Mouse (Mus musculus) frontal cortex, adult (tissue): ENCODE data around the gene Spaca4.

ENCODE experiments used
- ATAC-seq: cut with Nextera tagmentation; 2 replicates; pipeline ENCODE4 v1.9.2; 2017; ENCODE audit warnings: mild to moderate bottlenecking, moderate library complexity, mixed read lengths; ENCODE audit not compliant: low TSS enrichment

Gene Spaca4

DNA sequence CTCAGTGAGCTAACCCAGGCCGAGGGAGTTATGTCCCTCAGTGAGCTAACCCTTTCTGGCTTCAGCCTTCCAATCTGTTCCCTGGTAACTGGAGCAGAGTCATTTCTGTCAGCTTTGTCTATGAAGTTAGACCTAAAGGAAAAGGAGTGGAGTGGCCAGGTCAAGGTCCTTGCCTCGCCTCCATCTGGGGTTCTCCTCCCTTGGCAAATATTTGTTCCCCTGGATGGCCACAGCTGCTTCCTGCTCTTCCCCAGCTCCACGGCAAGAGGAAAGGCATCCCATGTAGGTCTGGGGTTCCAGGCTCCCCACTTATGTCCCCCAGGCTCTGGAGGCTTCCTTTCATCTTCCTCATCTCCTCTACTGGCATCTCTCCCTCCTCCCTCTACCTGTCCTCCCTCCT, 2.0 kb upstream of the Spaca4 start:
- ATAC-seq: no peak

DNA sequence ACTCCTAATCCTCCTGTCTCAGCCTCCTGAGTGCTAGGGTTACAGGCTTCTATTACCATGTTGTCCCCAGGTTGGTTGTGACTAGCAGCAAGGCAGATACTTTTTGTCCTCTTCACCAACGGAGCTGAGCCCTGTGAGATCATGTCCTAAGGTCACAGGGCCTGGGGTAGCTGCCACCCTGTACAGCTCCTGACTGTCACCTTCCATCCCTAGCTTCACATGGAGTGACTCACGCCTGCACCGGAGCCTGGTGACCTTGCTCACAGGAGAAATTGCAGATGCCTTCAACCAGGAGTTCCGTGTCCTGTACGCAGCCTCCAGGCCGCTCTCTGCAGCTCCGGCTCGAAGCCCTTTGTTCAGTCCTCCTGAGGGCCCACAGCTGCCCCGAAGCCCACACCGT, 806 bp upstream of the Spaca4 start:
- no peak for ATAC-seq

DNA sequence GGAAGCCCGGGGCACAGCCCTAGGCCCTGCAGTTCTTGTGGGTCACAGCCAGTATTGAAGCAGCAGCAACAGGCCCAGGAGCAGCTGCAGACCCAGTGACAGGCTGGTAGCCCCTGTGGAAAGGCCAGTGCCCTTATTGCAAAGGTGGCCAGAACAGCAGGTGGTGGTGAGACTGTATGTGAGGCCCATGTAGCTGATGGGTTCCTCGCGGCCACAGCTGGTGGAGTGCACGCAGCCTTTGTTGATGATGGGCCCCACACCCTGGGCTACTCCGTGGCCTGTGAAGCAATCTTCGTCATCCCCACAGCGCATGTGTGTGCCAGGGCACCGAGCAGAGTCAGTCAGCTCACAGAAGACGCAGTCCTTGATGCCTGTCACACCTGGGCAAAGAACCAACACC, 462 bp downstream of the Spaca4 start:
- ATAC-seq: no peak

DNA sequence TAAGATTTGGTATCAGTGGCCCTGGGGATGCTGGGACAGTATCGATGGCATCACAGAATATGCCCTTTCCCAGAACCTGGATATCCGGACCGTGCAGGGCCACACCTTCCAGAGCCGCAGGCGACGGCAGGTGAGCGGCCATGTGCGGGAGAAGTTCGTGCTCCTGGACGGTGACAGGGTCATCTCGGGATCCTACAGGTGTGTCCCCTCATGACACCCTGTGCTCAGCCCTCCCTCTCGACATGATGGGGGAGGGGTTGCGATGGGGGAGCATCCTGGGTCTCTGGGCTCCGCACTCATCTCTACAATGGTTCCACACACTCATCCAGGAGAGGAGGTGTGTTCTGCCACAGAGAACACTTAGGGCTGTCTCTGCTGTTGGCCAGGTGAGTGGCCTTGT, 1.8 kb downstream of the Spaca4 start:
- ATAC-seq: no peak

DNA sequence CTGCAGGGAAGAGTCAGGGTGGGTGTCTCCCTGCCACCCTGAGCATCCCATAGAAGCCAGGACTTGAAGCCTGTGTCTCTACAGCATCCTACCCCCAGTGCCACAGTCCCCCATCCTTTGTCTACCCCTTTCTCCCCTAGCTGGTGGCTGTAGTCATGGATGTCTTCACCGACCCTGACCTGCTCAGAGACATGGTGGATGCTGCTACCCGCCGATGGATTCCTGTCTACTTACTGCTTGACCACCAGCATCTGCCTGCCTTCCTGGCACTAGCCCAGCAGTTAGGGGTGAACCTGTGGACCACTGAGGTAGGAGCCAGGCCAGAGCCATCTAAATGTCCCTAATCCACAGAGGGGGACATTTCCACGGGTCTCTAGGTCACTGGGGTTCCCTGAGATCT, 2.3 kb downstream of the Spaca4 start:
- ATAC-seq: no peak

DNA sequence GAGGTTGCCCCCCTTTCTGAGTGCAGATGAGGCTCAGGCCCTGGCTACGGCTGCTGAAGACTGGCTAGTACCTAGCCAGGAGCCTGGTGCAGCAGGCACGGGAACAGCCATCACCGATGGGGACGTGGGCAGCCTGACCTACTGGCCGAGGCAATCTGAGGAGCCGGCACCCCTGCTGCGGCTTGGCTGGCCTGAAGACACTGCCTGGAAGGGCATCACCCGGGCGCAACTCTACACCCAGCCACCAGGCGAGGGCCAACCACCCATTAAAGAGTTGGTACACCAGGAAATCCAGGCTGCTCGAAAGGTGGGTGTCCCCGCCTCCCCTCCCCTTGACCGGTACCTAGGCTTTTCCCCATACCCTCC, 3.3 kb downstream of the Spaca4 start:
- no peak for ATAC-seq

DNA sequence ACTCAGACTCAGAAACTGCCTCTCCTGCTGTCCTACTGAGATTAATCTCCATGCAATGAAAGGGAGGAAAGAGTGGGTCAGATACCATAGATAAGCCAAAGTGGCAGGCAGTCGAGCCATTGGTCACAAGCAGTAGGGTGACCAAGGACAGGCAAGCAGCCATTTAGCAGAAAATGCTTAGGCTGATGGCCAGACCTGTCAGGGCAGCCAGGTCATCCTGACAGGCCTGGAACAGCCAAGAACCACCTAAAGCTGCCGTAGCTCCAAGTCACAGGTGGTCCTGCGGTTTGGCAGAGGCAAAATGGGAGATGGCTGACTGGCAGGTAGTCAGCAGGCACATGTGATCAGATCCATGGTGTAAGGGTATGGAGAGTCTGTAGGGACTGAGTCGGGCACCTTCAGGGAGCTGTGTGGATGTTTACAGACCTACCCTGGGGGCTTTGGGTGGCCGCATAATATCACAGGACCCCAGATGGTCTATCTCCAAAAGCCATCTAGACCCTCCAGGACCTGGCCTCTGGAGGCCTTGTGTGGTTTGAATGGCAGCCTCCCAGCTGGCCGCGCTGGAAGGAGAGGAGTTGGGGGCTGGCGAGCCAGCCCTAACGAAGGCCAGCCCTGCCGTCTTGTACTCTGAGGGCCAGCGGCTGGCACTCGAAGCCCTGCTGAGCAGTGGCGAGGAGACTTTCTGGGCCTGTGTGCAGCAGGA, 3.8 kb downstream of the Spaca4 start:
- ATAC-seq: no peak

DNA sequence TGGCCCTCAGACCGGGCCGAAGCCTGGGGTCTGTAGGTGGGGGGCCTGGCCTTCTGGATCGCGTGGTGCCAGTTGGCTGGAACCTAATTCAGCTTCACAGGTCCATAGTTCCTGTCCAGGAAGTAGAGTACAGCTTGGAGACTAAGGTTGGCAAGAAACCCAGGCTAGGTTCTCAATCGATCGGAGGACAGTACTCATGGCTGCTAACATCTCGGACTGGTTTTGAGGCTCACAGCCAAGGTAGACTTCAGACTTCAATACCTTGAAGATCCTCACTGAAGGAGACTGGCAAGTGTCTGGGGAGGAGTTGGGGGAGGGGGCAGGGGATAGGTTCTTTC, 4.4 kb downstream of the Spaca4 start:
- no peak for ATAC-seq

DNA sequence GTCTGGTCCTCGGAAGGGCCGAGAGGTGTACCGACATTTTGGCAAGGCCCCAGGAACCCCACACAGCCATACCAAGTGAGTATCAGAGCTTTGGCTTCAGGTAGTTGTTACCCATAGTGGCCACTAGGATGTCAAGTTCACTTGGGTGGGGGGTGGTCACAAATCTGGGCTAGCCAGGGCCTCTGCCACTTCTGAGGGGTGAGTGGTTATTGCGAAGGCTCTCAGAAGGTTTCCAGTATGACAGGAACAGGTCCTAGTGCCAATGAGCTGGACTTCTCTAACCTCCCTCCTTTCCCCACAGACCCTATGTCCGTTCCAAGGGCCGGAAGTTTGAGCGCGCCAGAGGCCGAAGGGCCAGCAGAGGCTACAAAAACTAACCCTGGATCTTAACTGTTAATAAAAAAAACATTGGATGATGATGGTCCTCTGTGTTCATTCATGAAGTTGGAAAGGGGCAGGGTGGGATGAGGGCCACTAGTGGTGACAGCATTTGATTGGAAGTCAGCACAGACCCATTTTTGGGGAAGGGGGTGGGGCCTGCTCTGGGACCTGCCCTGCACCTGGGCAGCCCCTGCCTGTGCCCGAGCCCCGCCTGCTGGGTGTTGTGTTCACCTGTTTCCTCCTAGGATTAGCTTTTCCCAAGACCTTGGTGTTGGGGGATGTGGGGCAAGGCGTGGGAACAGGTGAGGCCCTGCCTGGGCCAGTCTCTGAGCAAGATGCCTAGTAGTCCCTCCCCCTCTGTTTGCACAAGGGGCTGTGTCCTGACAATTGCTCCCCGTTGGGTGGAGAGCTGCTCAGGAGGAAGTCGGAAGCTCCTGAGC, 5.0 kb downstream of the Spaca4 start, which contains the start of gene Fam83e:
Gene Fam83e, plus strand, starts transcription at position 800 of the 821 bp plus-strand sequence.
- ATAC-seq: no peak

DNA sequence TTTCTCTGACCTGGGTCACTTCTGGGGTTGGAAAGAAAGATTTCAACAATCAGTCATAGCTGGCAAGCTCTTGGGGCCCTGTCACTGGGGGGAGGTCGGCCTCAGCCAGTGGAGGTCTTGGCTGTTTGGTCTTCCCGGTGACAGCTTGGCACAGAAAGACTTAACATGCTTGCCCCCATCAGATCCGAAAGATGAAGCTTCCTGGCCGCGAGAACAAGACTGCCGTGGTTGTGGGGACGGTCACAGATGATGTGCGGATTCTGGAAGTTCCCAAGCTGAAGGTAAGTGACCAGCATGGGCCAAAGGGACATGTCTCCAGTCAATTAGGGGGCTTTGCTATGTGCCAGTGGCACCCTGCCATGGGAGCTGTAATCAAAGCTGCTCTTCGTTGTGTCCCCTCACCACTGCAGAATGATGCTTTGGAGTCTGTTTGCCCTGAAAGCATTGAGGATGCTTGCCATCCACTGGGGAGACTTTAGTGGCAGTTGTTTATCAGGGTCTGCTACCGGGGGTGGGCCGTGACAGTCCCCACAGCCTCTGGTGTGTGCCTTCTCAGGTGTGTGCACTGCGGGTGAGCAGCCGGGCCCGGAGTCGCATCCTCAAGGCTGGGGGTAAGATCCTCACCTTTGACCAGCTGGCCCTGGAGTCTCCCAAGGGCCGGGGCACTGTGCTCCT, 5.7 kb downstream of the Spaca4 start:
- ATAC-seq: no peak

DNA sequence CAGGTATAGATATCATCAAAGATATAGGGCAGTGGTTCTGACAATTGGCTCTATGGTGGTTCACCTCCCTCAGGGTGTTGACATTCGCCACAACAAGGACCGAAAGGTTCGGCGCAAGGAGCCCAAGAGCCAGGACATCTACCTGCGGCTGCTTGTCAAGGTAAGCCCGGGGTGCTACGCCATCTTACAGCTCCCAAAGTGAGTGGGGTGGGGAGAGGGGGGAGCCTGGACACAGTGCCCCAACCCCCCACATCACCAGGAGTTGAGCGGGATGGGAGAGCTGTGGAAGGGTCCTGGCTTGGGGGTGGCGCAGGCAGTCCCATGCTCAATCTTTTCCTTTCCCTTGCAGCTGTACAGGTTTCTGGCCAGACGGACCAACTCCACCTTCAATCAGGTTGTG, 6.4 kb downstream of the Spaca4 start:
- ATAC-seq: no peak

DNA sequence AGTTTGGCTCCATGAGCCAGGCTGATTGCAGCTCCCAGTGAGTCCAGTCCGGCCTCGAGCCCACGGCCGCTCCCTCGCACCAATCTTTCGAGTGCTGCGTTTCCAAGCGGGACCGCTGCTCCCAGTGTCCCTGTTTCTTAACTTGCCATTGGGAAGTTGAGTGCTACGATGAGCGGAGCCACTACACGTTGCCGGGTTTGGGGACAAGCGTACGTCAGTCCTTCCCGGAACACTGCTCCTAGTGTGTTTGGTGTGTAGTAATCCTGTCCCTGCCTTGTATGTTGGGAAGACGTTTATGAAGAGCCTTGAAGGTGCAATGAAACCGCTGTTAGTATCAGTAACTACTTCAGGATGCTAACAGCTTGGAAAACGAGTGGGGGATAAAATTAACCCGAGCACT, 7.3 kb downstream of the Spaca4 start:
- no peak for ATAC-seq

DNA sequence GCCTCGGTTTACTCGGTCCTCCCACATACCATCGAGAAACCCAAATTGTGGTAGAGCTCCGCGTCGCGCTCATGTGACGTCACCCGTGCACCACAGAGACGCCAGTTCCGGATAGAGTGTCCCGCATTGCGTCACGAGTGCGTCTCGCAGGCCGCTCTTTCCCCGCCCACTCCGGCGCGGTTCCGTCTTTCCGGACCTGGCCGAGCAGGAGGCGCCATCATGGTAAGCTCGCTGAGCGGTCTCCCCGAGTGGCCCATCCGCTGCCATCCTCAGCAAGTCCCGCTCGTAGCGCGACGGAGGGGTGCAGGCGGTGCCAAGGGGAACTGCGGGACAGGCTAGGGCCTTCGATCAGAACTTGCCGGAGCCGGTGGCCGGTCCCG, 7.7 kb downstream of the Spaca4 start, which contains the start of gene Sphk2:
Gene Sphk2, minus strand, starts transcription at position 85 of the 380 bp plus-strand sequence.
- ATAC-seq: peak; percentile 65

DNA sequence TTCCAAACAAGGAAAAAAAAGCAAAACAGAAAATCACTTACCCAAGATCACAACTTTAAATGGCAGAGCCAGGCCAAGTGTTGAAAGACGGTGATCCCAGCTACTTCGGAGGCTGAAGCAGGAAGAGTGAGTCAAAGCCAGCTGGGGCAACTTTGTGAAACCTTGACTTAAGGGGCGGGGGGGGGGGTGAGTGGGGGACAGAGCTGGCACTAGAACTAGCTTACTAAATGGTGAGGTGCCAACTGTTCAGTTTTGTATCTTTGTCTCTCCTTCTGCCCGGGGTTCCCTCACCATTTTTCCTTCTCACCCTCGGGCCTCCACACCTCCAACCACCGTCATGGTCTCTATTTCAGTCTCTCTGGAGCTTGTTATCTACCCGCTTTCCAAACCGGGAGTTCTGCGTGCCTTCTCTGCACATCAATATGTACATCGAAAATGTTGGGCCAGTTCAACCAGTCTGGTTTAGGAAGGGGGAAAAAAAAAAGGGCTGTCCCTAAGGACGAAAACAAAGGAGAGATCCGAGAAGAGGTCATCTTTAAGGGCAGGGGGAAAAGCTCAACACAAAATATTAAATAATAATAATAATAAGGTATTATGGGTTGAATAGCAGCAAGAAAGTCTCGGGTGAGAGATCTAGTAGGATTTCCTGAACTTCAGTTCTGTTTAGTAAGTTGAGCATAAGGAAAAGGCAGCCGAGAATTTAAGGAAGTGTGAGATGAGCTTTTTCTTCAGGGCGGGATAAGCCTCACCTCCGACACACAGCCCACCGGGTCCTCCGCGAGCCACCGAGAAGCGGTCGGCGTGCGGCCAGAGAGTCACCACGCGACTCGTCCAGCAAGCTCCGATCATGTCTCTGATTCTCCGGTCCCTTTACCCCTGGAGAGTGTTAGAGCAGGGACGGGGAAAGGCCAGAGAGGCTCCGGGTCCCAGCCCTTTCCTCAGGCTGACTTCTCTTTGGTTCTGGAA, 8.4 kb downstream of the Spaca4 start:
- ATAC-seq: no peak

DNA sequence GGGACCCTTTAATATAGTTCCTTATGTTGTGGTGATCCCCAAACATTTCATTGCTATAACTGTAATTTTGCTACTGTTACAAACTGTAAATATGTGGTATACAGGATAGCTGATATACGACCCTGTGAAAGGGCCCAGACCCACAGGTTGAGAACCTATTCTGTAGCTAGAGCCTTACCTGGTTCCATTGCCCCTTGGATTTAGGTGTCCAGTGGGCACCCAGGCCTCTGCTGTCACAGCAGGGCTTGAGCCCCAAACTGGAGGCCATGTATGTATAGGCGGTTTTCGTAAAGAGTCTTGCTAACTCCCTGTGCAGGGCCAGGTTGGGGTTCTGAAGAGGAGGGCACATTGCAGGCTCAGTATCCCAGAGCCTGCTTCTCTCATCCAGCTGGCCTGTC, 9.2 kb downstream of the Spaca4 start:
- ATAC-seq: no peak

DNA sequence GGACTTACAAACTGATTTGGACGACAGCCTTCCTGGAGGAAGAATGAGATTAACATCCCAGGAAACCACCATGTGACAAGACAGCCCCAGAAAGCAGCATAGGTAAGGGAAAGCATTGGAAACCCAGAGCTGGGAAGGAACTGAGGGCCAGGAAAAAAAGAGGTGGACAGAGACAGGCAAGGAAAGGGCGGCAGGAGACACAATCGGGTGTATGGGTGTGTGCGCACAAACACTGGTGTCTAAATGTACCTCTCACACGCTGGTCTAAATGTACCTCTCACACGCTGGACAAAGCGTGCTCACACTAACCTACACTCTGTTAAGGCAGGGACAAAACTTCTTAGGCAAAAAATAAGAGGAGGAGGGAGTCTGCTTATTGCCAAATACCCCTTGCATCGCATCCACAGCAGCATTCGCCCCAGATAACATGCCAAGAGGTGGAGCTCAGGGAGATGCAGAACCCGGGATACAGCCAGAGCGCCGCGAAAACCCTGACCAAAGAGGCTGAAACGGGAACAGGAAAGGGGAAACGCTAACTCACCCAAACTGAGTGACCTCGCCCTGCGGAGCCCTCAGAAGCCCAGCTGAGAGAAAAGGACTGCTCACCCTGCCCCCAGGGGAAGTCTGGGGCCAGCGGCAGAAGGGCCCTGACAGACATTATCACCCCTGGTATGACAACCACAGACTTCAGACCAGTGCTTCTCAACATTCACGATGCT, 9.7 kb downstream of the Spaca4 start:
- ATAC-seq: no peak

DNA sequence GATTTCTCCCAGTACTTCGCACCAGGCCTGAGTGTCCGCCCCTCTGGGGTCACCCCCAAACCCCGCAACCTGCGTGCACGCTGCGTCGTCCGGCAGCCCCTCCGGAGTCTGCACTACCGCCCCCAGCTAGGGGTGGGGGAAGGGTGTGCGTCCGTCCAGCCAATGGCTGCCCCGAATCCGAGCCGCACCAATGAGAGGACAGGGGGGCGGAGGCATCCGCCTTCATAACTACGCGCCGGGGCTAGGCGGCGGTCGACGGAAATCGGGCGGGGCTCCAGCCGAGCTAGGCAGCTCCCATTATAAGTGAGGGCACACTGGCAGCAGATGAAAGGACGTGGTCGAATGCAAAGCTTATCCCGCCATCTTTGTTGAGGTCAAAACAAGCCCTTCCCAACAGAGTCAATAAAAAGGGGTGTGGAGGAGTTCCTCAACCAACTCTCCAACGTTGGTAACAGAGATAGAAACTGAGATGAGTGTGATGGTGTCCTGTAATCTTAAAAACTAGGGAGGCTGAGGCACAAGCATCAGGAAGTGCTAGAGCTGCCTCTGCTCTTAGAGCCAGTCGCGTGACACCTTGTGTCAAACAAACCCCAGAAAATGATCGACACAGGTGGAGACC, 10.4 kb downstream of the Spaca4 start, which contains the start of gene Rpl18:
Gene Rpl18, plus strand, starts transcription at position 368 of the 619 bp plus-strand sequence.
- peak; percentile 73 for ATAC-seq

DNA sequence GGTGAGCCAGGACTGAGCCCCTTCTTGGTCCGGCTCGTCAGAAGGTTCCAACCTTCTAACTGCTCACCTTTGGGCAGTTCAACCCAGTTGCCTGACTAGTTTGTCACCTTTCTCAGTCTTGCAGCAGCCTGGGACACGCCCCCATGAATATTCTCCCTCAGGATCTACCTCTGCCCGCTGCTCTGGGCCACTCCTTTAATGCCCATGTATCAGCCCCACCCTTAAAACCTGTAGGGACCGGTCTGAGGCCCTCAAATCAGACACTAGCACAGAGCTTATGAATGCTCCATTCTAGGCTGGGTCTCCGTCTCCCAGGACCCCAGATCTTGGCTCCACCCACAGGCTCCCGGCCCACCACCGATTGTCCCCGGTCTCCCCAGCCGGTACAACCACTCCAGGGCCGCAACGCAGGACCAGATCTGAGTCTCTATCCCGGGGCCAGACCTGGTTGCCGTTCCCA, 11.0 kb downstream of the Spaca4 start:
- ATAC-seq: no peak

DNA sequence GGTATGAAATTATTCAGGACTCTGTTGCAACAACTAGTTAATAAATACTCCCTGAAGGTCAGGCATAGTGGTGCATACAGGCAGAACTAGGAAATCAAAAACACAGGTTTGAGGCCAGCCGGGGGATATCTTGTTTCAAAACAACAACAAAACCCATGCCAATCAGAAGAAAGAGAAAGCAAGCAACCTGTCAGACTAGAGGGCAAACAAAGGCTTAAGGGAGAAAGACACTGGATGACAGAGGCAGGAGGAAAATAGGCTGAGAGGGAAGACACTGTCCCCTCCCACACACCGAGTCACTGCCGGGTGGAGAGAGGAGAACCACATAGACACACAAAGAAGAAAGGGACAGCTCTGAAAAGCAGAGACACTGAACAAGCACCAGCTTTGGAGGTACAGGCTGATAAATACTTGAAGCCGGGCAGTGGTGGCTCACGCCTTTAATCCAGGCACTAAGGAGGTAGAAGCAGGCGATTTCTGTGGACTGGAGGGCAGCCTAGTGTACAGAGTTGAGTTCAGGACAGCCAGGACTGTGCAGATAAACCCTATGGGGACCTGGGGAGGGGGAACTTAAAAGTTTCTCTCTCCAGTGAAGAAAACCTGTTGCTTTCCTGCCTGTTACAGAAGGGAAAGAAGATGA, 11.6 kb downstream of the Spaca4 start:
- no peak for ATAC-seq

DNA sequence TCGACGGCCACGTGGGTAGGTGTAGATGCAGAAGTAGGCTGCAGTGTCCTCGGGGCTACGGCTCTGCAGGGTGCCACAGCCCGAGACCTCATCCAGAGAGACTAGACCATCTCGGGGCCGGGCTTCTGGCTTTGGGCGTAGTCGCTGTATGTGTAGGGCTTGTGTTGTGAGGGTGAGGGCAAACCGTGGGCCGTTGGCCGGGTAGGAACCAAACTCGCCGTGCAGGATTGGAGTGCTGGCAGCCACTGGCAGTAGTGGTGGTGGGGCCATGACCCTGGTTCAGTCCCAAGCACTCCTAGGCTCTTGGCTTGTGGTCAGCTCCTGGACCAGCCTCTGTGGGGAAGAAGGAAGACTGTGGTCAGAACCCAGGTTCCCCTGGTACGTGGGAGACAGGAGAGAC, 12.2 kb downstream of the Spaca4 start:
- ATAC-seq: no peak
